Mouse (Mus musculus) ES-Bruce4 (cell line): ENCODE results near the gene A730061H03Rik.

Experiments
- CTCF ChIP-seq: IDR thresholded peaks from one replicate; pipeline ENCODE4 v1.8.1; 2011; ENCODE audit warnings: low read depth, low read length
- EP300 ChIP-seq: IDR thresholded peaks from 2 replicates; pipeline ENCODE4 v1.6.1; 2011; ENCODE audit warnings: low read depth, low read length; ENCODE audit not compliant: insufficient read depth
- POLR2A ChIP-seq: IDR thresholded peaks from one replicate; pipeline ENCODE4 v1.8.1; 2011; ENCODE audit warnings: low read length; ENCODE audit not compliant: insufficient read depth

DNA sequence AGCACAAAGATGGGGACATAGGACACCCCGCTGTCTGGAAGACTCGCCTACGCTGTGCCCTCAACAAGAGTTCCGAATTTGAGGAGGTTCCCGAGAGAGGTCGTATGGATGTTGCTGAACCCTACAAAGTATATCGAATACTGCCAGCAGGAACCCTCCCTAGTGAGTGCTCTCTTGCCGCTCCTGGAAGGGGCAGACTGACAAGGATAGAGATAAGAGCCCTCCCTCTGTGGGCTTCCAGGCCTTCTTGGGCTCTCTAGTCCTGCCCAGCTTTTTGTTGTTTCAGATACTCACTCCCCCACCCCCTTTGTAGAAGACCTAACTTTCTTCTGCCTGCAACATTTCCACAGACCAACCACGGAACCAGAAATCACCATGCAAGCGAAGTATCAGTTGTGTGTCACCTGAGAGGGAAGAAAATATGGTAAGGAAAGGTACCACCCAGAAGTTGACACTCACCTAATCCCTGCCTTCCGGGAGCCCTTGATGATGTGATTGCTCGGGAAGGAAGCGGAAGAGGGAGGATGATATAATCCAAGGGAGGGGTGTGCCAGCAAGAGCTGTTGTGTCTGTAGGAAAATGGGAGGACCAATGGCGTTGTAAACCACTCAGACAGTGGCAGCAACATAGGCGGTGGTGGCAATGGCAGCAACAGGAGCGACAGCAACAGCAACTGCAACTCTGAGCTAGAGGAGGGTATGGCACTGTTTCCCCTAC, 45.7 kb upstream of the A730061H03Rik start:
- TF ChIP-seq CTCF (no peak), EP300 (no peak), POLR2A (no peak)
